Mouse (Mus musculus) liver, adult 2 months (tissue): ENCODE measurements around the gene Diexf.

ENCODE experiments used
- CTCF ChIP-seq: fragments of 200-500 bp; IDR thresholded peaks from 2 replicates; pipeline ENCODE4 v1.5.1; 2011; ENCODE audit warnings: low read depth, low read length, control low read depth
- POLR2A ChIP-seq: fragments of 200-500 bp; IDR thresholded peaks from 2 replicates; pipeline ENCODE4 v1.6.1; 2011; ENCODE audit warnings: low read length, control low read depth; ENCODE audit not compliant: insufficient read depth; ENCODE audit errors: extremely low read depth

GRCm38 (mm10) chr1:193060167-193060566 is 69.9 kb downstream of the Diexf start:
- TF ChIP-seq CTCF (no peak), POLR2A (no peak)
